Mouse (Mus musculus): ENCODE data around the gene Olfr1412.

GRCm38 (mm10) chr1:92634976-92635599 is 49.5 kb downstream of the Olfr1412 start:
- TF ChIP-seq CTCF (IDR thresholded peaks at IDR 0.05; ENCODE audit: extremely low read depth, insufficient read depth, insufficient read length, insufficient replicate concordance) (no peak), POLR2A (IDR thresholded peaks at IDR 0.05; ENCODE audit: low read depth, low read length) (no peak)
